In the genomic region with DNA sequence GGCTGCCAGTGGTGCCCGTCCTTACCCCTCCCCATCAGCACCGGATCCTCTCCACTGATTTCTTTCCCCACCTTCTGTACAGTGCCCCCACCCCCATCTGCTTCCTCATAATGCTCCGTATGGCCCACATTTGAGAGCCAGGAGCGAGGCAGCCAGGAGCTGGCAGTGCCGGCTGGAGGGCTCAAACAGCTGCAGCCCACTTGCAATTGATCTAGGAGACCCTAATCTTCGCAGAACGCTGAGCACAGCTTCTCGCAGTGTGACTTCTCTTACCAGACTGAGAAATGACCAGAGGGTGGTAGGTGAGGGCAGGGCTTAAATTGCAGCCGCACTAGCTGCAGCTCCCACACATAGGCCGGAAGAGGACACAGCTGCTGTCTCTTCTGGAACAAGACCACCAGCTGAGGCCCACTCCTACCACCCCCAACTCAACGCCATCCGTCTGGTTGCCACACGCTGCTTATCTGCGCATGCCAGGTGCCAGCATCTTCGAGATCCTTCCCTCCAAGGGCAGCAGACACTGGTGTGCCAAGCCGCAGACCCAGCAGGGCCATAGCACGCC, we compare ENCODE assay signal across 9 mouse cellular contexts.
DNase-seq lines count a peak whose midpoint lies in the region; ATAC-seq and TF ChIP-seq lines count a peak whose summit lies in the region.
"Had no signal": no experiment of that assay in that cellular context is flagged by ENCODE, and none has a peak within 500 bp of the region (broad histone marks: within the 10 kb centered on the region; RNA-seq: fewer than 3 reads in every experiment).

No protein-coding gene starts in this region.

- WGBS in kidney, embryonic 15.5 days: 33% methylated on average over 17 of the region's 17 CpGs
- WGBS in kidney, embryonic 16.5 days: 32% methylated on average over 17 of the region's 17 CpGs
- 44% methylated on average over 17 of the region's 17 CpGs for WGBS in embryonic facial prominence, embryonic 11.5 days
- 29% methylated on average over 17 of the region's 17 CpGs for WGBS in midbrain, postnatal 0 days
- 33% methylated on average over 17 of the region's 17 CpGs for WGBS in liver, postnatal 0 days (ENCODE audit: insufficient replicate concordance)

- H3K4me1 ChIP-seq in kidney, embryonic 15.5 days: peaks cover 29% of the 10 kb centered on the region
- peaks cover 21% of the 10 kb centered on the region for H3K4me1 ChIP-seq in kidney, embryonic 16.5 days (ENCODE audit: insufficient read depth, low read length)
- H3K4me1 ChIP-seq in embryonic facial prominence, embryonic 11.5 days (ENCODE audit: control insufficient read depth, insufficient read depth, low read length): no peaks in the 10 kb centered on the region
- H3K4me1 ChIP-seq in midbrain, postnatal 0 days (ENCODE audit: insufficient read depth, low read length): peaks cover 2% of the 10 kb centered on the region; the same call in 1 of the 2 replicates
- H3K4me1 ChIP-seq in liver, postnatal 0 days (ENCODE audit: insufficient read depth): no peaks in the 10 kb centered on the region

- ATAC-seq in kidney, embryonic 15.5 days (replicated peaks; ENCODE audit: low FRiP score): peak; percentile 25; the same call in 1 of the 2 replicates
- no peak for ATAC-seq in kidney, embryonic 16.5 days (ENCODE audit: low FRiP score, low TSS enrichment)
- 0 out of 2 replicates have a peak, but pooled peaks have one; percentile 41 for ATAC-seq in embryonic facial prominence, embryonic 11.5 days (replicated peaks; ENCODE audit: insufficient number of reproducible peaks, low FRiP score, low TSS enrichment, low read depth)
- peak; percentile 54; the same call in 1 of the 2 replicates for ATAC-seq in midbrain, postnatal 0 days (ENCODE audit: low FRiP score)
- no peak for ATAC-seq in CD4-positive, CD25-positive, alpha-beta regulatory T cell, adult 4 months
- no peak for ATAC-seq in liver, postnatal 0 days

- no peak overlapping the region for H3K27ac ChIP-seq in kidney, embryonic 15.5 days
- no peak overlapping the region for H3K27ac ChIP-seq in kidney, embryonic 16.5 days (ENCODE audit: low read length)
- H3K27ac ChIP-seq in embryonic facial prominence, embryonic 11.5 days (replicated peaks; ENCODE audit: low read depth, low read length): no peak overlapping the region
- no peak overlapping the region for H3K27ac ChIP-seq in midbrain, postnatal 0 days (ENCODE audit: low read depth, low read length)
- H3K27ac ChIP-seq in liver, postnatal 0 days (ENCODE audit: low read depth): no peak overlapping the region

- peaks cover 11% of the 10 kb centered on the region for H3K27me3 ChIP-seq in kidney, embryonic 15.5 days
- H3K27me3 ChIP-seq in kidney, embryonic 16.5 days (ENCODE audit: insufficient read depth, low read length): peaks cover 4% of the 10 kb centered on the region; the same call in 1 of the 2 replicates
- H3K27me3 ChIP-seq in embryonic facial prominence, embryonic 11.5 days (ENCODE audit: control insufficient read depth, insufficient read depth, low read length): no peaks in the 10 kb centered on the region
- H3K27me3 ChIP-seq in midbrain, postnatal 0 days (ENCODE audit: insufficient read depth, low read length): peaks cover 6% of the 10 kb centered on the region; the same call in 1 of the 2 replicates
- no peaks in the 10 kb centered on the region for H3K27me3 ChIP-seq in liver, postnatal 0 days (ENCODE audit: insufficient read depth, low read length)

- H3K9ac ChIP-seq in kidney, embryonic 15.5 days: no peak overlapping the region
- no peak overlapping the region for H3K9ac ChIP-seq in kidney, embryonic 16.5 days (replicated peaks; ENCODE audit: low read length)
- H3K9ac ChIP-seq in embryonic facial prominence, embryonic 11.5 days (replicated peaks; ENCODE audit: low read length): no peak overlapping the region
- H3K9ac ChIP-seq in midbrain, postnatal 0 days (replicated peaks; ENCODE audit: low read length, poor library complexity, severe bottlenecking): 0 out of 2 replicates have a peak overlapping the region, but pooled peaks have one; percentile 13
- no peak overlapping the region for H3K9ac ChIP-seq in liver, postnatal 0 days (replicated peaks)

- no peak for TF ChIP-seq EP300 in liver, postnatal 0 days (IDR thresholded peaks at IDR 0.05; ENCODE audit: low read depth)

- H3K4me3 ChIP-seq in kidney, embryonic 15.5 days (replicated peaks): no peak overlapping the region
- H3K4me3 ChIP-seq in kidney, embryonic 16.5 days (ENCODE audit: low read length): no peak overlapping the region
- H3K4me3 ChIP-seq in embryonic facial prominence, embryonic 11.5 days (ENCODE audit: low read depth, low read length): no peak overlapping the region
- no peak overlapping the region for H3K4me3 ChIP-seq in midbrain, postnatal 0 days (ENCODE audit: low read depth, low read length)
- no peak overlapping the region for H3K4me3 ChIP-seq in liver, postnatal 0 days (ENCODE audit: low read depth, low read length)

- peak; percentile 24 for DNase-seq in embryonic facial prominence, embryonic 11.5 days (ENCODE audit: low spot score)
- DNase-seq in layer of hippocampus, adult 8-10 months (ENCODE audit: low spot score in 2 of 2): peak; percentile 46 to 55
- DNase-seq in midbrain, postnatal 0 days (ENCODE audit: low spot score): peak; percentile 89
- DNase-seq in testis, postnatal 10 days (ENCODE audit: low spot score): no peak
- DNase-seq in liver, postnatal 0 days: no peak
- DNase-seq: adrenal gland, postnatal 10 days had no signal

- H3K36me3 ChIP-seq in kidney, embryonic 15.5 days: no peaks in the 10 kb centered on the region
- no peaks in the 10 kb centered on the region for H3K36me3 ChIP-seq in kidney, embryonic 16.5 days (ENCODE audit: insufficient read depth, low read length)
- no peaks in the 10 kb centered on the region for H3K36me3 ChIP-seq in embryonic facial prominence, embryonic 11.5 days (replicated peaks; ENCODE audit: control insufficient read depth, insufficient read depth, low read depth, low read length)
- H3K36me3 ChIP-seq in midbrain, postnatal 0 days (ENCODE audit: insufficient read depth, low read length): no peaks in the 10 kb centered on the region
- no peaks in the 10 kb centered on the region for H3K36me3 ChIP-seq in liver, postnatal 0 days (replicated peaks; ENCODE audit: insufficient read depth, low read length)

- no peak for TF ChIP-seq CTCF in midbrain, postnatal 0 days (IDR thresholded peaks at IDR 0.05)
- no peak for TF ChIP-seq CTCF in liver, postnatal 0 days (IDR thresholded peaks at IDR 0.05; ENCODE audit: low read depth)

- H3K9me3 ChIP-seq in kidney, embryonic 15.5 days (replicated peaks): no peaks in the 10 kb centered on the region
- H3K9me3 ChIP-seq in kidney, embryonic 16.5 days (ENCODE audit: low read length): no peaks in the 10 kb centered on the region
- H3K9me3 ChIP-seq in embryonic facial prominence, embryonic 11.5 days (replicated peaks; ENCODE audit: control insufficient read depth, low read length): no peaks in the 10 kb centered on the region
- no peaks in the 10 kb centered on the region for H3K9me3 ChIP-seq in midbrain, postnatal 0 days (ENCODE audit: low read length)
- H3K9me3 ChIP-seq in liver, postnatal 0 days (ENCODE audit: low read length): no peaks in the 10 kb centered on the region

- H3K4me2 ChIP-seq in kidney, embryonic 15.5 days: no peak overlapping the region; the same call in 1 of the 2 replicates
- no peak overlapping the region for H3K4me2 ChIP-seq in kidney, embryonic 16.5 days (replicated peaks; ENCODE audit: low read depth, low read length)
- no peak overlapping the region for H3K4me2 ChIP-seq in embryonic facial prominence, embryonic 11.5 days (ENCODE audit: low read depth, low read length)
- no peak overlapping the region for H3K4me2 ChIP-seq in midbrain, postnatal 0 days (ENCODE audit: low read depth, low read length, poor library complexity, severe bottlenecking)
- no peak overlapping the region for H3K4me2 ChIP-seq in liver, postnatal 0 days (ENCODE audit: low read depth, low read length)

Comparison
In these comparisons a context has a peak if more than half of its experiments do, and no peak if none do; other contexts are left out.
1. ATAC-seq: peak in kidney, embryonic 15.5 days (single experiment), embryonic facial prominence, embryonic 11.5 days (single experiment) and midbrain, postnatal 0 days (single experiment); none in kidney, embryonic 16.5 days (single experiment), CD4-positive, CD25-positive, alpha-beta regulatory T cell, adult 4 months (single experiment) and liver, postnatal 0 days (single experiment).
2. DNase-seq: peak in embryonic facial prominence, embryonic 11.5 days (single experiment), layer of hippocampus, adult 8-10 months (2 of 2) and midbrain, postnatal 0 days (single experiment); none in testis, postnatal 10 days (single experiment) and liver, postnatal 0 days (single experiment).